ENCODE assay signal across 8 mouse cellular contexts in genomic region chr1:133182016-133182705, GRCm38 (mm10). TPM values are rescaled to one million over a fixed set of nuclear protein-coding genes. Genes with fewer than 3 reads are reported as not detected.
A peak's percentile ranks its signal among the peaks of the same experiment; 100 is the strongest.
DNase-seq lines count a peak whose midpoint lies in the region; ATAC-seq and TF ChIP-seq lines count a peak whose summit lies in the region.

No protein-coding gene starts in this region.

- peak overlapping the region; percentile 64 for H3K4me2 ChIP-seq in embryonic facial prominence, embryonic 11.5 days (ENCODE audit: low read depth, low read length)
- H3K4me2 ChIP-seq in heart, embryonic 11.5 days, result peak overlapping the region; percentile 93
- peak overlapping the region; percentile 44 for H3K4me2 ChIP-seq in liver, embryonic 14.5 days (ENCODE audit: low read depth)
- H3K4me2 ChIP-seq in neural tube, embryonic 14.5 days (ENCODE audit: low read depth, low read length), result peak overlapping the region; percentile 81

- H3K36me3 ChIP-seq in embryonic facial prominence, embryonic 11.5 days (replicated peaks; ENCODE audit: control insufficient read depth, insufficient read depth, low read depth, low read length), result no peaks in the 10 kb centered on the region
- no peaks in the 10 kb centered on the region for H3K36me3 ChIP-seq in heart, embryonic 11.5 days (ENCODE audit: control insufficient read depth, insufficient read depth, low read length)
- no peaks in the 10 kb centered on the region for H3K36me3 ChIP-seq in liver, embryonic 14.5 days (replicated peaks; ENCODE audit: control insufficient read depth, insufficient read depth, low read depth)
- no peaks in the 10 kb centered on the region for H3K36me3 ChIP-seq in neural tube, embryonic 14.5 days (ENCODE audit: control insufficient read depth, insufficient read depth, low read length)

- peak overlapping the region; percentile 51 for H3K9ac ChIP-seq in embryonic facial prominence, embryonic 11.5 days (replicated peaks; ENCODE audit: low read length)
- H3K9ac ChIP-seq in heart, embryonic 11.5 days (ENCODE audit: low read depth, low read length), result peak overlapping the region; percentile 61
- no peak overlapping the region for H3K9ac ChIP-seq in liver, embryonic 14.5 days (replicated peaks)
- H3K9ac ChIP-seq in neural tube, embryonic 14.5 days (replicated peaks; ENCODE audit: low read depth, low read length), result peak overlapping the region; percentile 85

- peaks cover 15% of the 10 kb centered on the region for H3K27me3 ChIP-seq in embryonic facial prominence, embryonic 11.5 days (ENCODE audit: control insufficient read depth, insufficient read depth, low read length)
- peaks cover 20% of the 10 kb centered on the region for H3K27me3 ChIP-seq in heart, embryonic 11.5 days (ENCODE audit: control insufficient read depth, insufficient read depth, low read length)
- peaks cover 27% of the 10 kb centered on the region for H3K27me3 ChIP-seq in liver, embryonic 14.5 days (ENCODE audit: control insufficient read depth, insufficient read depth, low read length)
- H3K27me3 ChIP-seq in neural tube, embryonic 14.5 days (ENCODE audit: control insufficient read depth, insufficient read depth, low read length), result no peaks in the 10 kb centered on the region

- TF ChIP-seq CTCF in liver, embryonic 14.5 days (IDR thresholded peaks at IDR 0.05; ENCODE audit: low read depth), result no peak

- no peak for TF ChIP-seq EP300 in liver, embryonic 14.5 days (IDR thresholded peaks at IDR 0.05; ENCODE audit: low read depth)

- ATAC-seq in embryonic facial prominence, embryonic 11.5 days (replicated peaks; ENCODE audit: insufficient number of reproducible peaks, low FRiP score, low TSS enrichment, low read depth), result peak; percentile 25
- ATAC-seq in heart, embryonic 11.5 days (replicated peaks; ENCODE audit: insufficient number of reproducible peaks, low FRiP score, low TSS enrichment), result peak; percentile 40
- ATAC-seq in liver, embryonic 14.5 days (ENCODE audit: insufficient read depth), result no peak
- ATAC-seq in neural tube, embryonic 14.5 days (ENCODE audit: low read depth), result peak; percentile 63

- H3K27ac ChIP-seq in embryonic facial prominence, embryonic 11.5 days (replicated peaks; ENCODE audit: low read depth, low read length), result peak overlapping the region; percentile 41
- H3K27ac ChIP-seq in heart, embryonic 11.5 days (ENCODE audit: low read depth, low read length), result no peak overlapping the region
- H3K27ac ChIP-seq in liver, embryonic 14.5 days, result no peak overlapping the region
- peak overlapping the region; percentile 94 for H3K27ac ChIP-seq in neural tube, embryonic 14.5 days (ENCODE audit: low read depth, low read length)

- no peaks in the 10 kb centered on the region; the same call in 1 of the 2 replicates for H3K4me1 ChIP-seq in embryonic facial prominence, embryonic 11.5 days (ENCODE audit: control insufficient read depth, insufficient read depth, low read length)
- H3K4me1 ChIP-seq in heart, embryonic 11.5 days (ENCODE audit: control insufficient read depth, insufficient read depth, low read length), result peaks cover 11% of the 10 kb centered on the region
- H3K4me1 ChIP-seq in liver, embryonic 14.5 days (replicated peaks; ENCODE audit: control insufficient read depth in 2 of 2, insufficient read depth in 2 of 2, low read length in 1 of 2), result no peaks in the 10 kb centered on the region
- H3K4me1 ChIP-seq in neural tube, embryonic 14.5 days (ENCODE audit: control insufficient read depth, insufficient read depth, low read length), result peaks cover 10% of the 10 kb centered on the region

- WGBS in embryonic facial prominence, embryonic 11.5 days, result under 1% methylated on average over 20 of the region's 25 CpGs
- WGBS in heart, embryonic 11.5 days (ENCODE audit: insufficient replicate concordance), result under 1% methylated on average over 25 of the region's 25 CpGs
- 3% methylated on average over 25 of the region's 25 CpGs for WGBS in liver, embryonic 14.5 days (ENCODE audit: insufficient replicate concordance)
- WGBS in neural tube, embryonic 14.5 days, result 1% methylated on average over 22 of the region's 25 CpGs

- DNase-seq in layer of hippocampus, adult 11-12 months (ENCODE audit: low spot score), result peak; percentile 61
- DNase-seq in layer of hippocampus, adult 9-10 months (ENCODE audit: low spot score), result no peak
- peak; percentile 62 for DNase-seq in embryonic facial prominence, embryonic 11.5 days (ENCODE audit: low spot score)
- peak; percentile 53 for DNase-seq in kidney, postnatal 14 days
- no peak for DNase-seq in liver, embryonic 14.5 days (ENCODE audit: low read depth in 3 of 3, low spot score in 3 of 3)
- DNase-seq in spleen, postnatal 10 days (ENCODE audit: low spot score in 2 of 2), result no peak

- H3K9me3 ChIP-seq in embryonic facial prominence, embryonic 11.5 days (replicated peaks; ENCODE audit: control insufficient read depth, low read length), result no peaks in the 10 kb centered on the region
- H3K9me3 ChIP-seq in heart, embryonic 11.5 days (replicated peaks; ENCODE audit: control insufficient read depth, low read length), result no peaks in the 10 kb centered on the region
- H3K9me3 ChIP-seq in liver, embryonic 14.5 days (ENCODE audit: control insufficient read depth, low read length), result no peaks in the 10 kb centered on the region
- no peaks in the 10 kb centered on the region for H3K9me3 ChIP-seq in neural tube, embryonic 14.5 days (ENCODE audit: control insufficient read depth, low read length)

- H3K4me3 ChIP-seq in embryonic facial prominence, embryonic 11.5 days (ENCODE audit: low read depth, low read length), result peak overlapping the region; percentile 46
- H3K4me3 ChIP-seq in heart, embryonic 11.5 days (ENCODE audit: low read depth, low read length), result peak overlapping the region; percentile 54
- peak overlapping the region; percentile 0 to 17; a peak in 2 of 4 replicates for H3K4me3 ChIP-seq in liver, embryonic 14.5 days (ENCODE audit: insufficient read depth in 1 of 2, low read depth in 2 of 2, low read length in 2 of 2)
- H3K4me3 ChIP-seq in neural tube, embryonic 14.5 days (ENCODE audit: low read depth, low read length), result peak overlapping the region; percentile 51

RNA-seq across cellular contexts. Expression of gene Plekha6, which starts 18.2 kb away (rescaled TPM):
- polyA plus RNA-seq in embryonic facial prominence, embryonic 11.5 days (2014; fragmentation: Nextera tagmentation; extraction: Ambion mirVana), result 2.0 and 2.8 TPM in 2 replicates
- 13.6 and 14.8 TPM in 2 replicates for polyA plus RNA-seq in heart, embryonic 11.5 days (2014; fragmentation: Nextera tagmentation; extraction: Ambion mirVana)
- 2.1 and 2.3 TPM in 2 replicates for polyA plus RNA-seq in liver, embryonic 14.5 days (2012; rRNA removed)
- polyA plus RNA-seq in liver, embryonic 14.5 days (2014; fragmentation: Nextera tagmentation; extraction: Ambion mirVana), result 0.81 and 1.3 TPM in 2 replicates
- polyA plus RNA-seq in neural tube, embryonic 14.5 days (2014; fragmentation: Nextera tagmentation; extraction: Ambion mirVana), result 25.5 and 27.9 TPM in 2 replicates

RNA-seq across cellular contexts. Expression of gene Ppp1r15b, which starts 51.2 kb away (rescaled TPM):
- polyA plus RNA-seq in embryonic facial prominence, embryonic 11.5 days (2014; fragmentation: Nextera tagmentation; extraction: Ambion mirVana), result 41.5 and 42.1 TPM in 2 replicates
- polyA plus RNA-seq in heart, embryonic 11.5 days (2014; fragmentation: Nextera tagmentation; extraction: Ambion mirVana), result 33.6 and 40.8 TPM in 2 replicates
- polyA plus RNA-seq in liver, embryonic 14.5 days (2012; rRNA removed), result 21.3 and 26.9 TPM in 2 replicates
- 33.4 and 40.5 TPM in 2 replicates for polyA plus RNA-seq in liver, embryonic 14.5 days (2014; fragmentation: Nextera tagmentation; extraction: Ambion mirVana)
- polyA plus RNA-seq in neural tube, embryonic 14.5 days (2014; fragmentation: Nextera tagmentation; extraction: Ambion mirVana), result 25.9 and 37.1 TPM in 2 replicates

Comparison
In these comparisons a context has a peak if more than half of its experiments do, and no peak if none do; other contexts are left out.
1. DNase-seq: peak in layer of hippocampus, adult 11-12 months (single experiment), embryonic facial prominence, embryonic 11.5 days (single experiment) and kidney, postnatal 14 days (single experiment); none in layer of hippocampus, adult 9-10 months (single experiment), liver, embryonic 14.5 days (0 of 3) and spleen, postnatal 10 days (0 of 2).
2. H3K27ac ChIP-seq: peak in embryonic facial prominence, embryonic 11.5 days (single experiment) and neural tube, embryonic 14.5 days (single experiment); none in heart, embryonic 11.5 days (single experiment) and liver, embryonic 14.5 days (single experiment).
3. Peak in every context shown above with its lines, with median percentiles within 50 percentile points of each other: H3K4me2 ChIP-seq and H3K4me3 ChIP-seq.